Mouse (Mus musculus): ENCODE measurements around the gene Sfxn1.

The Sfxn1 gene

GRCm38 (mm10) chr13:54071606-54072331 is at the start of gene Sfxn1:
Gene Sfxn1 (plus strand): TSS chr13:54071869.
- DNase-seq (ENCODE audit: low read depth, low spot score), result peak; percentile 85

GRCm38 (mm10) chr13:54023311-54023710 is 48.4 kb upstream of the Sfxn1 start:
- peak; percentile 86 for DNase-seq (ENCODE audit: low read depth, low spot score)

- DNase-seq (ENCODE audit: low read depth, low spot score), result peak; percentile 16
Measured at GRCm38 (mm10) chr13:54027079-54027478, 44.6 kb upstream of the Sfxn1 start.

- DNase-seq (ENCODE audit: low read depth, low spot score), result no peak
Measured at GRCm38 (mm10) chr13:54033653-54034052, 38.0 kb upstream of the Sfxn1 start.

GRCm38 (mm10) chr13:54035541-54035940 is 36.1 kb upstream of the Sfxn1 start:
- no peak for DNase-seq (ENCODE audit: low read depth, low spot score)

GRCm38 (mm10) chr13:54037936-54038335 is 33.7 kb upstream of the Sfxn1 start:
- peak; percentile 54 for DNase-seq (ENCODE audit: low read depth, low spot score)

GRCm38 (mm10) chr13:54040256-54040655 is 31.4 kb upstream of the Sfxn1 start:
- no peak for DNase-seq (ENCODE audit: low read depth, low spot score)

GRCm38 (mm10) chr13:54048679-54049352 is 22.9 kb upstream of the Sfxn1 start:
- DNase-seq (ENCODE audit: low read depth, low spot score), result no peak

- DNase-seq (ENCODE audit: low read depth, low spot score), result no peak
Measured at GRCm38 (mm10) chr13:54051641-54052040, 20.0 kb upstream of the Sfxn1 start.

GRCm38 (mm10) chr13:54054962-54055361 is 16.7 kb upstream of the Sfxn1 start:
- peak; percentile 24 for DNase-seq (ENCODE audit: low read depth, low spot score)

- peak; percentile 68 for DNase-seq (ENCODE audit: low read depth, low spot score)
Measured at GRCm38 (mm10) chr13:54055448-54055861, 16.2 kb upstream of the Sfxn1 start, which contains the start of gene Drd1. Gene Drd1 (minus strand): TSS chr13:54055705.

- DNase-seq (ENCODE audit: low read depth, low spot score), result no peak
Measured at GRCm38 (mm10) chr13:54062068-54062467, 9.6 kb upstream of the Sfxn1 start.

- DNase-seq (ENCODE audit: low read depth, low spot score), result peak; percentile 54
Measured at GRCm38 (mm10) chr13:54063292-54063691, 8.4 kb upstream of the Sfxn1 start.

GRCm38 (mm10) chr13:54066081-54066746 is 5.5 kb upstream of the Sfxn1 start:
- no peak for DNase-seq (ENCODE audit: low read depth, low spot score)

GRCm38 (mm10) chr13:54067617-54068166 is 4.0 kb upstream of the Sfxn1 start:
- no peak for DNase-seq (ENCODE audit: low read depth, low spot score)

- DNase-seq (ENCODE audit: low read depth, low spot score), result no peak
Measured at GRCm38 (mm10) chr13:54071011-54071410, 658 bp upstream of the Sfxn1 start.

GRCm38 (mm10) chr13:54072526-54073057 is 923 bp downstream of the Sfxn1 start:
- no peak for DNase-seq (ENCODE audit: low read depth, low spot score)

GRCm38 (mm10) chr13:54073066-54073465 is 1.4 kb downstream of the Sfxn1 start:
- DNase-seq (ENCODE audit: low read depth, low spot score), result no peak

GRCm38 (mm10) chr13:54073491-54073890 is 1.8 kb downstream of the Sfxn1 start:
- DNase-seq (ENCODE audit: low read depth, low spot score), result no peak

GRCm38 (mm10) chr13:54075416-54075815 is 3.7 kb downstream of the Sfxn1 start:
- no peak for DNase-seq (ENCODE audit: low read depth, low spot score)

- DNase-seq (ENCODE audit: low read depth, low spot score), result no peak
Measured at GRCm38 (mm10) chr13:54076051-54076450, 4.4 kb downstream of the Sfxn1 start.
